ENCODE assay signal across 15 mouse cellular contexts in genomic region chr17:65532381-65532780, GRCm38 (mm10). TPM values are rescaled to one million over a fixed set of nuclear protein-coding genes. Genes with fewer than 3 reads are reported as not detected.
DNase-seq lines count a peak whose midpoint lies in the region; TF ChIP-seq lines count a peak whose summit lies in the region.
"Not testable (repeated sequence)": the region's sequence is repeated elsewhere in the genome, so short reads cannot be mapped to it uniquely, and the experiment has no call there.
"Had no signal": no experiment of that assay in that cellular context is flagged by ENCODE, and none has a peak within 500 bp of the region (broad histone marks: within the 10 kb centered on the region; RNA-seq: fewer than 3 reads in every experiment).

No protein-coding gene starts in this region.

- not testable (repeated sequence) for H3K4me3 ChIP-seq in gastrocnemius, adult 2 months

- not testable (repeated sequence) for TF ChIP-seq CTCF in gastrocnemius, adult 2 months (IDR thresholded peaks at IDR 0.05)

- intact Hi-C loops in gastrocnemius, adult 2 months (cut with DNase I); heart, postnatal 10 days (cut with DNase I); heart, postnatal 25 days (cut with DNase I): not testable (repeated sequence)

- peak; percentile 34 for DNase-seq in gastrocnemius, adult 2 months
- DNase-seq in heart, adult 11 months: peak; percentile 93
- peak; percentile 25 to 64 for DNase-seq in heart, adult 18-20 months
- DNase-seq in heart, adult 9 months (ENCODE audit: low spot score in 2 of 2): peak; percentile 23
- peak; percentile 39 to 48 for DNase-seq in heart, postnatal 10 days
- DNase-seq in heart, postnatal 25 days (ENCODE audit: low spot score): peak; percentile 8

- not testable (repeated sequence) for H3K27ac ChIP-seq in gastrocnemius, adult 2 months

RNA-seq across cellular contexts. Expression of gene Tmem232, which starts 8.2 kb away (rescaled TPM):
- 10 to 100 TPM; 14.0 to 16.5 TPM for total RNA-seq in gastrocnemius, adult 2 months (2021)
- under 1 TPM in 1 of 2 experiments, not detected in 1; 0.28 TPM for total RNA-seq in heart, adult 18-20 months (2021)
- under 1 TPM in 1 of 2 experiments, not detected in 1; 0.27 TPM for total RNA-seq in heart, postnatal 10 days (2021)
- total RNA-seq in heart, postnatal 25 days (2021): not detected
- total RNA-seq: adrenal gland, adult 18-20 months; adrenal gland, adult 2 months; adrenal gland, adult 8-10 months; adrenal gland, postnatal 14 days; adrenal gland, postnatal 25 days; adrenal gland, postnatal 36 days; CH12.LX; G1E; MEL had no signal

Comparison
In these comparisons a context has a peak if more than half of its experiments do, and no peak if none do; other contexts are left out.
1. DNase-seq: peak in every context shown above with its lines; median percentile 93 in heart, adult 11 months; 44 in heart, adult 18-20 months; 44 in heart, postnatal 10 days; 34 in gastrocnemius, adult 2 months; 23 in heart, adult 9 months; 8 in heart, postnatal 25 days.
2. RNA of gene Tmem232, which starts 8.2 kb away (total RNA-seq): 14.0 to 16.5 TPM in gastrocnemius, adult 2 months; 0.28 TPM in heart, adult 18-20 months, 0.27 TPM in heart, postnatal 10 days and not detected in heart, postnatal 25 days; every median in the first group is over 10 times any median in the second.